Mouse (Mus musculus): ENCODE results near the gene Nr1i2.

DNA sequence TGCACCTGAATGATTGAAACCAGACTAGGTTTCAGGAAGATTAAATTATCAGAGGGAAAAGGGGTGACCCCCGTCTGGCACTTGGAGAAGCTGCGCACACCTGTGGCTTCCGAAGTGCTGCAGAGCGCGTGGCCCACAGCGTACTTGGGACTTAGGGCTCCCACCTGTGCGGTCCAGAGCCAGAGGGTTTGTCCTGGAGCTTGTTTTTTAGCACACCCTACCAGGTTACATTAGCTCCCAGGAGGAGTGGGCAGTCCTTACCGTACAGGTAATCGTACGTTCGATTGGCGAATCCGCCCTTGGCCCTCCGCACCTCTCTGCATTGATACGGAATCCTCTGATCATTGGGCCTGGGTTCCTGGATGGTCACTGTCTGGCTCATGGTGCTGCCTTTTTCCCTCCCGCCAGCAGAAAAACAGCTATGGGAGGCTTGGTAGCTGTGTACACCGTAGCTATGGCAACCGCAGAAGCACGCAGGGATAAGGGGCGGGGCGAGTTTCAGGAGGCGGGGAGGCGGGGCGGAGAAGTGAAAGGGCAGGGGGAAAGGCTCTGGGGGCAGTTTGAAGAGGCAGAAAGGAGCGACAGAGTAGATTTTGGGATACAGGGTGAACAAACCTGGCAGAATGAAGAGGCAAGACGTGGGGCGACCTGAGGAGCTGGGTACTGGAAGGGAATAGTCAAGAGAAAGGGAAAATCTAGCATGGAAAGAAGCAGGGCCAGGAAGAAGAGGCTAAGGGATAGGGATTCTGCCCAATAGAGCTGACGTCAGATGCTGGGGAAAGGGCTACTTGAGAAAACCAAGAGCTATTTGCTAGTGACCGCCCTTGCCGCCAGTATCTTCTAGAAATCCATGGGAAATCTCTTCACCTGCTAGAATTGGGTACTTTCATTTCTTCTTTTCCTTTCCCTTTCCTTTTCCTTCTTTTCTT, 47.0 kb upstream of the Nr1i2 start, which contains the start of gene Maats1:
- TF ChIP-seq ZNF384 (IDR thresholded peaks at IDR 0.05; ENCODE audit: low read depth, low read length) (no peak), MAFK (IDR thresholded peaks at IDR 0.05; ENCODE audit: insufficient read depth, low read depth, low read length) (no peak), ZC3H11A (IDR thresholded peaks at IDR 0.05; ENCODE audit: borderline replicate concordance, low read depth, low read length) (no peak), HCFC1 (IDR thresholded peaks at IDR 0.05; ENCODE audit: borderline replicate concordance, insufficient read depth, low read length) (no peak), CHD2 (IDR thresholded peaks at IDR 0.05; ENCODE audit: low read depth, low read length) (no peak)

Measured in ES-E14 (cell line).